Mouse (Mus musculus): ENCODE data around the gene Adra2a. TPM values are rescaled to one million over a fixed set of nuclear protein-coding genes. Genes with fewer than 3 reads are reported as not detected.

The Adra2a gene
- polyA plus RNA-seq, 1 experiment from 2014 or later, result 0.29 TPM

DNA sequence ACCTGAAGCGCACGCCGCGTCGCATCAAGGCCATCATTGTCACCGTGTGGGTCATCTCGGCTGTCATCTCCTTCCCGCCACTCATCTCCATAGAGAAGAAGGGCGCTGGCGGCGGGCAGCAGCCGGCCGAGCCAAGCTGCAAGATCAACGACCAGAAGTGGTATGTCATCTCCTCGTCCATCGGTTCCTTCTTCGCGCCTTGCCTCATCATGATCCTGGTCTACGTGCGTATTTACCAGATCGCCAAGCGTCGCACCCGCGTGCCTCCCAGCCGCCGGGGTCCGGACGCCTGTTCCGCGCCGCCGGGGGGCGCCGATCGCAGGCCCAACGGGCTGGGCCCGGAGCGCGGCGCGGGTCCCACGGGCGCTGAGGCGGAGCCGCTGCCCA lies 2.7 kb downstream of the Adra2a start:
- peak; percentile 40 for DNase-seq (ENCODE audit: low spot score)

DNA sequence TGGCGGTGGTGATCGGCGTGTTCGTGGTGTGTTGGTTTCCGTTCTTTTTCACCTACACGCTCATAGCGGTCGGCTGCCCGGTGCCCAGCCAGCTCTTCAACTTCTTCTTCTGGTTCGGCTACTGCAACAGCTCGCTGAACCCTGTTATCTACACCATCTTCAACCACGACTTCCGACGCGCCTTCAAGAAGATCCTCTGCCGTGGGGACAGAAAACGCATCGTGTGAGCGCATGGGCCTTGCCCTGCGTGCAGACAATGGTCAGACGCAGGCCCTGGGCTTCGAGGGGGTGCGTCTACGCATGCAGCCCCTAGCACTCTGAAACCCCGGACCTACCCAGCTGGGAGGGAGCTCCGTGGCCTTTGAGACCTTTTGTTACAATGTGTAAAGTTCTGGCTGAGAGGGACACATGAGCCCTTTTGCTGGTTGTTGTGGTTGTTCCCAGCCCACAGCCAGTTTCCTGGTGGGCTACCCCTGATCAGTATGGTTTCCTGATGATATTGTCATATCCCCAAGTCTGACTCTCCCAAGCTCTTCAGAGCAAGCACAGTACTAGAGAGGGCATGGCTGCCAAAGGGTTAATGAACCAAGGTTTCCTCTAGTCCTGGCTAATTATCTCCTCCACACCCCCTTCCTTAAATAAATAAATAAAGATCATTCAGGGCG lies 3.6 kb downstream of the Adra2a start:
- under 1% methylated on average over 27 of the region's 27 CpGs for WGBS
- Histone ChIP-seq H3K36me3 (replicated peaks) (no peaks in the 10 kb centered on the region), H3K4me1 (peaks cover 44% of the 10 kb centered on the region), H3K27me3 (replicated peaks; ENCODE audit: low read depth, poor library complexity, severe bottlenecking) (peaks cover 79% of the 10 kb centered on the region), H3K9me3 (no peaks in the 10 kb centered on the region), H3K4me3 (peak overlapping the region; percentile 68), H3K27ac (replicated peaks) (no peak overlapping the region)
- peak; percentile 51 for DNase-seq (ENCODE audit: low spot score)

More for the DNA sequence above, 2.7 kb downstream of the Adra2a start:
- no peaks in the 10 kb centered on the region for H3K36me3 ChIP-seq (replicated peaks)
- peaks cover 82% of the 10 kb centered on the region for H3K27me3 ChIP-seq (replicated peaks; ENCODE audit: low read depth, poor library complexity, severe bottlenecking)
- peaks cover 44% of the 10 kb centered on the region for H3K4me1 ChIP-seq
- H3K27ac ChIP-seq (replicated peaks), result 0 out of 2 replicates have a peak overlapping the region, but pooled peaks have one; percentile 40
- H3K9me3 ChIP-seq, result no peaks in the 10 kb centered on the region
- 1% methylated on average over 46 of the region's 46 CpGs for WGBS
- H3K4me3 ChIP-seq, result peak overlapping the region; percentile 68

DNA sequence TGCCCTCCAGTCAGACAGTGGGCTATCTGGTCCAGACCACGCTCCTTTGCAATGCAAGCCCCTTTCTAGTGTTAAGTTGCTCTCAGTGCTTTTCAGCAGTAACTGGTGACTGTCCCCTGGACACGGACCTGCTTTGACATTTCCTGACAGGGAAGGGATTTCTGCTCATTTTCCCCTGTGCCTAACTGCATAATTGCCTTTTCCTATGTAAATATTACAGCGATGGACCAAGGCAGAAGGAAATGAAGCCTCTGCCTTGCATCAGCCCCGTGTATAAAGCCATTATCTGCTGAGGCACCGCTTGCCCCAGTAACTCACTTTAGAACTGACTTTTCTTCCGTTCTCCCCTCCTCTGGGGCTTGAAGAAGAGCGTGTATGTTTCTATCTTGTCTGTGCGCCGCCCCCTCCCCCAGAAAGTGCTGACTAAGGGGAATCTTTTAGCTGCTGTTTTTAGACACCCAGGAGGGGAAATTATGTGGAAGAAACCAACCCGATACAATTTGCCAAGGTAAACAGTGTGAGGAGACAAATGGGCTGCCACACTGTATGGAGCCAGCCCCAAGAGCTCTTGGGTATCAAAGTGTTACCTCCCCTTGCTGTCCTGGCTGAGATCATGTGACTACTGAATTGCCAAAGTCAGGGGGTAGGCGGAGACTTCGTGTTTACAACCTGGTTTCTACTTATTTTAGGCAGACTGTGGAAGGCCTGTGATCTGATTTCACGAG lies 4.4 kb downstream of the Adra2a start:
- H3K4me1 ChIP-seq, result peaks cover 44% of the 10 kb centered on the region
- WGBS, result 9% methylated on average over 13 of the region's 13 CpGs
- peak; percentile 19 for DNase-seq (ENCODE audit: low spot score)
- no peaks in the 10 kb centered on the region for H3K36me3 ChIP-seq (replicated peaks)
- no peak overlapping the region for H3K4me3 ChIP-seq
- no peaks in the 10 kb centered on the region for H3K9me3 ChIP-seq
- peaks cover 77% of the 10 kb centered on the region for H3K27me3 ChIP-seq (replicated peaks; ENCODE audit: low read depth, poor library complexity, severe bottlenecking)
- H3K27ac ChIP-seq (replicated peaks), result no peak overlapping the region

DNA sequence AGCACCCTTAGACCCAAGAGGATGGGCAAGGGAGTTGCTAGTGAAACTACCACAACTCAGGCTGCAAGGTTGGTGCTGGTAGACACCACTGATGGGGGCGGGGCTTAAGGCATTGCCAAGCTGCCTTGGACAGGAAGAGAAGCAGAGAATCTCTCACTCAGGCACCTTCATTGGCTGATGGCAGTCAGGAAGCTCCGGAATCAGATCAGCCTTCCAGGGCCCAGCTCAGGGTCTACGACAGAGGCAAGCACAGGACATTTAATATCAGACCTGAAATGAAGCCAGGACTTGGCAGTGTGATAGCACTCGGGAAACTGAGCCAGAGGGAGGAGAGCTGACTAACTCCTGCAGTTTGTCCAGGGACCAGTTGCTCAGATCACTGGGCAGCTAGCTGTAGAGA lies 7.7 kb downstream of the Adra2a start:
- Histone ChIP-seq H3K4me1 (peaks cover 19% of the 10 kb centered on the region), H3K27ac (replicated peaks) (no peak overlapping the region), H3K27me3 (replicated peaks; ENCODE audit: low read depth, poor library complexity, severe bottlenecking) (peaks cover 49% of the 10 kb centered on the region), H3K4me3 (no peak overlapping the region), H3K9me3 (no peaks in the 10 kb centered on the region), H3K36me3 (replicated peaks) (no peaks in the 10 kb centered on the region)
- 74% methylated on average over 4 of the region's 4 CpGs for WGBS
- no peak for DNase-seq (ENCODE audit: low spot score)

DNA sequence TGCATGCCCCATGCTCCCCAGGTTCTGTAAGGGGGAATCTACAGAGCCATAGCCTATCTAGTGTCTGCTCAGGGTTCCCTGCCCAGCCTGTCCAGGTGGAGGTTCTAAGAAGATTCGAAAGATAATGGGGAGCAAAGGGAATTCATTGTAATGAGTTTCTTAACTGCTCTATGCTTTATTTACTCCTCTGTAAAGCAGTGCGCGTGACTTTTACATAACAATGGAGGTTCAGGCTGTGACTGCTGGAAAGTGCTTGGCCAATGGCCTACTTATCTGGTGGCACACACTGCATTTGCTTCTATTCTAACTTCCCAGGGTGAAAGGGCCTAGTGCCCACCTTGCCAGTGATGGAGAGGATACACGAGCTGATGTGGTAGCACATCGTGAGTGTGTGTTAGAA lies 11.9 kb downstream of the Adra2a start:
- no peak overlapping the region for H3K4me3 ChIP-seq
- H3K36me3 ChIP-seq (replicated peaks), result no peaks in the 10 kb centered on the region
- no peak for DNase-seq (ENCODE audit: low spot score)
- H3K4me1 ChIP-seq, result no peaks in the 10 kb centered on the region
- peaks cover 7% of the 10 kb centered on the region for H3K27me3 ChIP-seq (replicated peaks; ENCODE audit: low read depth, poor library complexity, severe bottlenecking)
- WGBS, result 55% methylated on average over 5 of the region's 5 CpGs
- no peak overlapping the region for H3K27ac ChIP-seq (replicated peaks)
- no peaks in the 10 kb centered on the region for H3K9me3 ChIP-seq

DNA sequence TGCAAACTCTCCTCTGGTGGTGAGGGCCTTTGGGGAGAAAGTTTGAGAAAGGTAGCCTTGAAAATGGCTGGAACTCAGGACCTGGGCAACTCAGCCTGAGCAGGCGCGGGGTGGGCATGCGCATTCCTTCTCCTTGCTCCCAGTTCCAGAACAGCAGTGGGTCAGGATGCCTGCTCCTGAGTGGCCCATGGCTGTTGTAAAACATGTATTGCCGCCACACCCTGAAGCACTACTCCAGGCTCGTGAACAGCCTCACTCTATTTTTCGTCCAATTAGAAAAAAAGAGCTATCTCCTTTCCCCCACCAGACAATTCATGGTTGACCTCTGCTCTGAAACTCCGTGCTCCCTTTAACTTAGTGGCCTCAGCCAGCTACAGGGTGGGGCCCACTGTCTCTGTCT lies 24.5 kb downstream of the Adra2a start:
- no peak overlapping the region for H3K4me3 ChIP-seq
- H3K27ac ChIP-seq (replicated peaks), result no peak overlapping the region
- no peaks in the 10 kb centered on the region for H3K4me1 ChIP-seq
- 86% methylated on average over 7 of the region's 7 CpGs for WGBS
- no peaks in the 10 kb centered on the region for H3K9me3 ChIP-seq
- no peaks in the 10 kb centered on the region for H3K36me3 ChIP-seq (replicated peaks)
- DNase-seq (ENCODE audit: low spot score), result no peak
- H3K27me3 ChIP-seq (replicated peaks; ENCODE audit: low read depth, poor library complexity, severe bottlenecking), result no peaks in the 10 kb centered on the region

DNA sequence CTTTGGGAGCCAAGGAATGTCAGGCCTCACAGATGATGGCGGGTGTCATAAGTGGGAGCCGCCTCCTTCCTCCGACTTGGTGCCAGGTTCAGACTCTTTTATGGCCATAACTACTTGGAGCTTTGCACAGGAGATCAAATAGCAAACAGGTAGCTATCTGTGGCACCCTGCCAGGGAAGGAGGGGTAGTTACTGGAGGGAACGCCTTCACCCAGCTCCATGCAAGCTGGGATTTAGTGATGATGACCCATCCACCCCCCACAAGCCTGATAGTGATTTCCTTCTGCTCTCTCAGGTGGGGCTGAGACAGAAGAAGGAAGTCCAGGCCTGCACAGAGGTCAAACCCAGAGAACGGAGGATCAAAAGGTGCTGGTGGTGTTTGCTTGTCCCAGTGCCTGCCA lies 26.6 kb downstream of the Adra2a start:
- 85% methylated on average over 5 of the region's 5 CpGs for WGBS
- H3K4me1 ChIP-seq, result no peaks in the 10 kb centered on the region
- no peak for DNase-seq (ENCODE audit: low spot score)
- no peaks in the 10 kb centered on the region for H3K9me3 ChIP-seq
- H3K27ac ChIP-seq (replicated peaks), result no peak overlapping the region
- H3K36me3 ChIP-seq (replicated peaks), result no peaks in the 10 kb centered on the region
- no peaks in the 10 kb centered on the region for H3K27me3 ChIP-seq (replicated peaks; ENCODE audit: low read depth, poor library complexity, severe bottlenecking)
- H3K4me3 ChIP-seq, result no peak overlapping the region

DNA sequence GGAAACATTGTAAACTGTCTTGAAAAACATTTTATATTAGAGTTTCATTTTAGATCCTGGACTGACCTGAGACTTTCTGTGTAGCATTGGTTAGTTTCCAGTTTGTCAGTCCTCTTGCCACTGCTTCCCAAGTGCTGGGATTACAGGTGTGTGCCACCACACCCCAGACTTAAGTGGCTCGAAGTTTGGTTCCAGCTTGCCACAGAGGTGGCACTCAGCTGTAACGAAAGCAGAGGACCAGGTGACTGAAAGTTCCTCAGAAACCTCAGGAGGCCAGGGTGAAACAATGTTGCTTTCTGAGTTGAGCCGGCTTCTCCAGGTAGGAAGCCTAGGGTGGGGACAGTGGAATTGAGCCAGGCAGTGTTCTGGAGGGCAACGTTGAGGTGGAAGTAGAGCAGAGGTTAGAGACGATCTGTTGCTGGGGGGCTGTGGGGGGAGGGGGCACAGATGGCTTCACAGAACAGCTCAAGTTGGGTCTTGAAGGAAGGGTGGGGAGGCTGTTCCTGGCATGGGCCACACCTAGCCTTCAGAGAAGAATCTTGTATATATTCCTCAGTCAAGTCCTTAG lies 28.4 kb downstream of the Adra2a start:
- Histone ChIP-seq H3K4me3 (no peak overlapping the region), H3K27ac (replicated peaks) (no peak overlapping the region), H3K36me3 (replicated peaks) (no peaks in the 10 kb centered on the region), H3K9me3 (no peaks in the 10 kb centered on the region), H3K27me3 (replicated peaks; ENCODE audit: low read depth, poor library complexity, severe bottlenecking) (no peaks in the 10 kb centered on the region), H3K4me1 (no peaks in the 10 kb centered on the region)
- no peak for DNase-seq (ENCODE audit: low spot score)
- 82% methylated on average over 5 of the region's 5 CpGs for WGBS

DNA sequence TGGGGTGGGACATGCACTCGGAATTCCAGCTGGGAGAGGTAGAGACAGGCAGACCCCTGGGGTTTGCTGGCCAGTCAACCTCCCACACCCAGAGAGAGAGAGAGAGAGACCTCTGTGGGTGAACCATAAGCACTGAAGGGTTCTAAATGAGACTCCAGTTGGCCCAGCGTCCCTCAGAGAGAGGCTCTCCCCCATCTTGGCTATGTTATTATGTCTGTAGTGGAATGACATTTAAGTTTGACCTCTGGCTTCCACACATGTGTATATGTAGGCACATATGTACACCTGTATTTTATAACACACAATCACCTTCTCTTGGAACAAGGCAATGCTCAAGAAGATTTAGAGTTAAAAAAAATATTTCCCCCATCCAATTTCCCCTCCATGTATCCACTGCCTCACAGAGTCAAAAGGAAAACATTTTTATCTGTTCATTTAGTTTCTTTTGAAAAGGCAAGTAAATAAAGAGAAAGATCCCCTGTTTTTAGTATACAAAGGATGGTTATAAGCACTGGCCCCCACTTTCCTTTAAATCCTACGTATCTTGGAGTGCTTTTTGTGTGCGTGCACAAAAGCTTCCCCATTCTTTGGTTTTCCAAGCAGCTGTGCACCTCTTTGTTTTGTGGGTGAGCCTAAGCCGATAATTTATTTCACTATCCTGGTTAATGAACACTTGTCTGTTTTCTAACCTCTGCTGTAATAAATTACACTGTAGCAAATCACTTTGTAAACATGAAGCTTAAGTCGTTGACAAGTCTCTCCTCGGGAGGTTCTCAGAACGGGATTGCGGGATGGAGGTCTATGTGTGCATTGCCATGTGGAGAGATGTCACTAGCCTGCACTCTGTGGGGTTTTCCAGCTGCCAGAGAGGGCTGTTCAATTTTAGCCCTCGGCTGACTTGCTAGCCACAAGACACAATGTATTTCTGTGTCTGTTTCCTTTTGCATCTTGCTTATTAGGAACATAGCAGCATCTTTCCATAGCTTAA lies 32.7 kb downstream of the Adra2a start:
- 54% methylated on average over 10 of the region's 10 CpGs for WGBS
- no peaks in the 10 kb centered on the region for H3K9me3 ChIP-seq

DNA sequence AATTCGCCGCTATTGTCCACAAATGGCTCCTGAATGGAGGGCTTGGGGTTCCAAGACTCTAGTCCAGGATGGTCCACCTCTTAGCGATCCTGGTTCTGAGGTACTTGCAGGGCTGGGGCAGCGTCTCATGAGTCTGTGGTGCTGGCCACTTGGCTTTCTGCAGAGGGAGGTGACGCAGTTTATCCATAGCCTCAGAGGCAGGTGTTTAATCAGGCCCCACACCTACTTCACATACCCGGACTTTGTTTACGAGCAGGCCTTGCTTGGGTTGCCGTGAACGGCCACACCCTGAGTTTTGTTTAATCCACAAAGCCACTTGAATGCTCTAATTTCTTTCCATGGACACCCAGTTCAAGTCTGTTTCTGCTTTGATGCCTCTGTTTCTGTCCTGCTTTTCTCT lies 37.4 kb downstream of the Adra2a start:
- 90% methylated on average over 9 of the region's 9 CpGs for WGBS
- Histone ChIP-seq H3K9me3 (no peaks in the 10 kb centered on the region), H3K4me1 (no peaks in the 10 kb centered on the region), H3K27ac (replicated peaks) (no peak overlapping the region), H3K4me3 (no peak overlapping the region), H3K36me3 (replicated peaks) (no peaks in the 10 kb centered on the region), H3K27me3 (replicated peaks; ENCODE audit: low read depth, poor library complexity, severe bottlenecking) (no peaks in the 10 kb centered on the region)
- DNase-seq (ENCODE audit: low spot score), result no peak

More for the DNA sequence above, 32.7 kb downstream of the Adra2a start:
- Histone ChIP-seq H3K36me3 (replicated peaks) (no peaks in the 10 kb centered on the region), H3K4me1 (no peaks in the 10 kb centered on the region), H3K4me3 (no peak overlapping the region), H3K27me3 (replicated peaks; ENCODE audit: low read depth, poor library complexity, severe bottlenecking) (no peaks in the 10 kb centered on the region), H3K27ac (replicated peaks) (no peak overlapping the region)
- no peak for DNase-seq (ENCODE audit: low spot score)

DNA sequence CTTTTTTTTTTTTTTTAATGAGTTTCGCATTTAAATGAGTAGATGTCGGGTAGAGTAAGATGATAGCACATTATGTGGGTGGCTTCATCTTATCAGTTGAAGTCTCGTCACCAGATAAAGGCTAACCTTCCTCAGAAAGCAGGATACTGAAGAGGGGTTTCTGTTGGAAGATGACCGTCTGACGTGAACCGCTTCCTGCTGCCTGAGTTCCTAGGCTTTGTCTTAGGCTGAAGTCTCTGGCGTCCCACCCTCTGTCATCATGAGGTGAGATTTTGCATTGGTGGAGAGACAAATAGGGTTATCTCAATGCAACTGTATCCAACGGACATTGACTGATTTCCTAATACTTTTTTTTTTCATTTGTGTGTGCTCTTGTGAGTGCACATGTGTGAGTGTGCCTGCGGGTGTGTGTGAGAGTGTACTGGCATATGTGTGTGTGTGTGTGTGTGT lies 37.8 kb downstream of the Adra2a start:
- Histone ChIP-seq H3K27ac (replicated peaks) (no peak overlapping the region), H3K4me3 (no peak overlapping the region), H3K9me3 (no peaks in the 10 kb centered on the region), H3K27me3 (replicated peaks; ENCODE audit: low read depth, poor library complexity, severe bottlenecking) (no peaks in the 10 kb centered on the region), H3K36me3 (replicated peaks) (no peaks in the 10 kb centered on the region), H3K4me1 (no peaks in the 10 kb centered on the region)
- DNase-seq (ENCODE audit: low spot score), result no peak
- WGBS, result 88% methylated on average over 9 of the region's 9 CpGs

DNA sequence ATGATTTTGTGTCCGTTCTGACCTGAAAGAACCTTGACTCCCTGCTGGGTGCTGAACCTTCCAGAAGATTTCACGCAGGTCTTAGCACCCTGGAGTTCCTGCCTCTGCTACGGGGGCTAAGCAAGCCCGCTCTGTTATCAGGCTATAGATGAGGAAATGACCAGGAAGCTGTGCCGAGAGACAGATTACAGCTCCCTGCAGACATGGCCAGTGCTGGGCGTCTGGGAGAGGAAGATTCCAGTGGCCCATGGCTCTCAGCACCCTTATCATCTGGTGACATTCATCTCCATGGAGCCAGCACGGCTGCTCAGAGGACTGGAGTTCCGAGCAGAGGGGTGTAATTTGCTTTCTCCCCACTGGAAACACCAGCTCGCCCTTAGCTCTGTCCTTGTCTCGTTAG lies 43.4 kb downstream of the Adra2a start:
- Histone ChIP-seq H3K9me3 (no peaks in the 10 kb centered on the region), H3K27me3 (replicated peaks; ENCODE audit: low read depth, poor library complexity, severe bottlenecking) (no peaks in the 10 kb centered on the region), H3K4me3 (no peak overlapping the region), H3K36me3 (replicated peaks) (no peaks in the 10 kb centered on the region), H3K27ac (replicated peaks) (no peak overlapping the region), H3K4me1 (no peaks in the 10 kb centered on the region)
- no peak for DNase-seq (ENCODE audit: low spot score)
- WGBS, result 77% methylated on average over 10 of the region's 10 CpGs
